Mouse (Mus musculus) forebrain, embryonic 11.5 days (tissue): ENCODE measurements around the gene Hopx. TPM values are rescaled to one million over a fixed set of nuclear protein-coding genes. Genes with fewer than 3 reads are reported as not detected.

Source experiments
- ATAC-seq: fragments of 200-750 bp; cut with Nextera tagmentation; replicated peaks from 2 replicates; pipeline ENCODE4 v1.8.0; 2017; ENCODE audit warnings: moderate TSS enrichment; ENCODE audit not compliant: low FRiP score
- DNase-seq: peaks from one replicate; pipeline ENCODE4 v3.0.0-alpha.2; 2017; ENCODE audit warnings: low spot score
- H3K27ac ChIP-seq: fragments of 300-500 bp; sonication (generic); 2 replicates; pipeline ENCODE4 v1.5.1; 2014; ENCODE audit warnings: low read depth, low read length
- H3K27me3 ChIP-seq: fragments of 300-500 bp; sonication (generic); 2 replicates; pipeline ENCODE4 v1.6.1; 2014; ENCODE audit warnings: mild to moderate bottlenecking, low read length, mixed read lengths; ENCODE audit not compliant: control insufficient read depth, insufficient read depth
- H3K36me3 ChIP-seq: fragments of 300-500 bp; sonication (generic); 2 replicates; pipeline ENCODE4 v1.6.1; 2014; ENCODE audit warnings: mild to moderate bottlenecking, low read length, moderate library complexity, mixed read lengths; ENCODE audit not compliant: control insufficient read depth, insufficient read depth
- H3K4me1 ChIP-seq: fragments of 300-500 bp; sonication (generic); replicated peaks from 2 replicates; pipeline ENCODE4 v1.6.1; 2014; ENCODE audit warnings: low read length, mixed read lengths; ENCODE audit not compliant: control insufficient read depth, insufficient read depth
- H3K4me2 ChIP-seq: fragments of 300-500 bp; sonication (generic); 2 replicates; pipeline ENCODE4 v1.6.1; 2014; ENCODE audit warnings: low read depth, mild to moderate bottlenecking, low read length, moderate library complexity, mixed read lengths; ENCODE audit not compliant: severe bottlenecking
- H3K4me3 ChIP-seq: fragments of 300-500 bp; sonication (generic); 2 replicates; pipeline ENCODE4 v1.5.1; 2014; ENCODE audit warnings: low read depth, low read length
- H3K9ac ChIP-seq: fragments of 300-500 bp; sonication (generic); 2 replicates; pipeline ENCODE4 v1.6.1; 2014; ENCODE audit warnings: low read length
- H3K9me3 ChIP-seq: fragments of 300-500 bp; sonication (generic); 2 replicates; pipeline ENCODE4 v1.6.1; 2016; ENCODE audit warnings: low read length, mixed read lengths; ENCODE audit not compliant: control insufficient read depth
- WGBS: fragments of 180-500 bp; shearing (Covaris S2); extraction: QIAGEN DNeasy Blood & Tissue Kit; methylation state at CpG from one replicate; pipeline ENCODE4 v1.1.7; 2014; 5-methylcytosine and 5-hydroxymethylcytosine counted together
- polyA plus RNA-seq: library from polyadenylated mRNA; unstranded; fragments of >200 nt; fragmentation: Nextera tagmentation; extraction: Ambion mirVana; gene quantifications from 2 replicates; pipeline ENCODE4 v1.2.1, GENCODE M21; 2014

Hopx gene
- polyA plus RNA-seq, 1 experiment from 2014 or later: 0.63 TPM

GRCm38 (mm10) chr5:77092531-77092930, 22.4 kb downstream of the Hopx start:
- DNase-seq: no peak
- 74% methylated on average over 5 of the region's 5 CpGs for WGBS
- Histone ChIP-seq H3K4me3 (no peak overlapping the region), H3K36me3 (no peaks in the 10 kb centered on the region), H3K4me1 (peaks cover 12% of the 10 kb centered on the region; the same call in 1 of the 2 replicates), H3K27me3 (peaks cover 35% of the 10 kb centered on the region), H3K4me2 (no peak overlapping the region), H3K9me3 (no peaks in the 10 kb centered on the region), H3K27ac (no peak overlapping the region), H3K9ac (no peak overlapping the region)
- ATAC-seq: no peak

GRCm38 (mm10) chr5:77091923-77092322, 23.0 kb downstream of the Hopx start:
- no peaks in the 10 kb centered on the region for H3K9me3 ChIP-seq
- H3K4me2 ChIP-seq: no peak overlapping the region
- whole genome bisulfite sequencing: 73% methylated on average over 3 of the region's 3 CpGs
- DNase-seq (no peak), ATAC-seq (no peak)
- peaks cover 12% of the 10 kb centered on the region; the same call in 1 of the 2 replicates for H3K4me1 ChIP-seq
- H3K27ac ChIP-seq: no peak overlapping the region
- no peak overlapping the region for H3K9ac ChIP-seq
- H3K36me3 ChIP-seq: no peaks in the 10 kb centered on the region
- peaks cover 34% of the 10 kb centered on the region for H3K27me3 ChIP-seq
- no peak overlapping the region for H3K4me3 ChIP-seq

GRCm38 (mm10) chr5:77090521-77091096, 24.3 kb downstream of the Hopx start:
- H3K36me3 ChIP-seq: no peaks in the 10 kb centered on the region
- peak; percentile 64 for DNase-seq
- H3K27me3 ChIP-seq: peaks cover 24% of the 10 kb centered on the region
- H3K4me1 ChIP-seq: peaks cover 12% of the 10 kb centered on the region; the same call in 1 of the 2 replicates
- no peaks in the 10 kb centered on the region for H3K9me3 ChIP-seq
- WGBS: 37% methylated on average over 5 of the region's 5 CpGs
- no peak overlapping the region for H3K4me3 ChIP-seq
- H3K27ac ChIP-seq: peak overlapping the region; percentile 51; the same call in 1 of the 2 replicates
- peak; percentile 83 for ATAC-seq
- H3K4me2 ChIP-seq: no peak overlapping the region
- H3K9ac ChIP-seq: no peak overlapping the region

- ATAC-seq: peak; percentile 74
- peaks cover 9% of the 10 kb centered on the region; the same call in 1 of the 2 replicates for H3K4me1 ChIP-seq
- DNase-seq: peak; percentile 66
These were observed 25.0 kb downstream of the Hopx start for GRCm38 (mm10) chr5:77089901-77090300.

GRCm38 (mm10) chr5:77089294-77089693, 25.6 kb downstream of the Hopx start:
- H3K27ac ChIP-seq: no peak overlapping the region
- no peak overlapping the region for H3K9ac ChIP-seq
- no peak overlapping the region for H3K4me3 ChIP-seq
- H3K27me3 ChIP-seq: peaks cover 22% of the 10 kb centered on the region
- peaks cover 9% of the 10 kb centered on the region; the same call in 1 of the 2 replicates for H3K4me1 ChIP-seq
- DNase-seq (peak; percentile 80), ATAC-seq (peak; percentile 34; the same call in 1 of the 2 replicates)
- H3K36me3 ChIP-seq: no peaks in the 10 kb centered on the region
- no peaks in the 10 kb centered on the region for H3K9me3 ChIP-seq
- WGBS: 25% methylated on average over 1 of the region's 1 CpGs
- H3K4me2 ChIP-seq: no peak overlapping the region

More at GRCm38 (mm10) chr5:77089901-77090300, 25.0 kb downstream of the Hopx start:
- 16% methylated on average over 8 of the region's 8 CpGs for WGBS
- Histone ChIP-seq H3K4me3 (no peak overlapping the region), H3K27me3 (peaks cover 22% of the 10 kb centered on the region), H3K9ac (no peak overlapping the region), H3K36me3 (no peaks in the 10 kb centered on the region), H3K27ac (no peak overlapping the region), H3K9me3 (no peaks in the 10 kb centered on the region), H3K4me2 (no peak overlapping the region)

- Histone ChIP-seq H3K27me3 (peaks cover 10% of the 10 kb centered on the region), H3K4me3 (no peak overlapping the region), H3K4me2 (no peak overlapping the region), H3K9me3 (no peaks in the 10 kb centered on the region), H3K4me1 (peaks cover 7% of the 10 kb centered on the region; the same call in 1 of the 2 replicates), H3K9ac (no peak overlapping the region), H3K36me3 (no peaks in the 10 kb centered on the region), H3K27ac (no peak overlapping the region)
- DNase-seq (no peak), ATAC-seq (no peak)
- 88% methylated on average over 3 of the region's 3 CpGs for WGBS
These were observed 27.8 kb downstream of the Hopx start for GRCm38 (mm10) chr5:77087122-77087521.

GRCm38 (mm10) chr5:77086541-77086940, 28.4 kb downstream of the Hopx start:
- Histone ChIP-seq H3K4me1 (peaks cover 7% of the 10 kb centered on the region; the same call in 1 of the 2 replicates), H3K4me3 (no peak overlapping the region), H3K4me2 (no peak overlapping the region), H3K27me3 (peaks cover 7% of the 10 kb centered on the region), H3K9me3 (no peaks in the 10 kb centered on the region), H3K27ac (no peak overlapping the region), H3K9ac (no peak overlapping the region), H3K36me3 (no peaks in the 10 kb centered on the region)
- ATAC-seq (no peak), DNase-seq (no peak)
- 93% methylated on average over 7 of the region's 7 CpGs for WGBS

- ATAC-seq (no peak), DNase-seq (no peak)
- H3K4me1 ChIP-seq: peaks cover 7% of the 10 kb centered on the region; the same call in 1 of the 2 replicates
- H3K27ac ChIP-seq: no peak overlapping the region
- H3K27me3 ChIP-seq: peaks cover 6% of the 10 kb centered on the region
- no peak overlapping the region for H3K4me3 ChIP-seq
- H3K9me3 ChIP-seq: no peaks in the 10 kb centered on the region
- 92% methylated on average over 10 of the region's 10 CpGs for WGBS
- no peak overlapping the region for H3K4me2 ChIP-seq
- H3K36me3 ChIP-seq: no peaks in the 10 kb centered on the region
- H3K9ac ChIP-seq: no peak overlapping the region
These were observed 29.0 kb downstream of the Hopx start for GRCm38 (mm10) chr5:77085753-77086450.
